Mouse (Mus musculus) lung, adult 2 months (tissue): Measurements from ENCODE around the gene Dnajc5.

Experiments used
- CTCF ChIP-seq: fragments of 200-500 bp; IDR thresholded peaks from 2 replicates; pipeline ENCODE4 v1.5.1; 2011; ENCODE audit warnings: mild to moderate bottlenecking, low read length, control low read depth; ENCODE audit not compliant: insufficient read depth
- POLR2A ChIP-seq: fragments of 200-500 bp; IDR thresholded peaks from 2 replicates; pipeline ENCODE4 v1.6.1; 2011; ENCODE audit warnings: low read depth, mild to moderate bottlenecking, control low read depth, low read length, borderline replicate concordance; ENCODE audit errors: extremely low read depth

DNA sequence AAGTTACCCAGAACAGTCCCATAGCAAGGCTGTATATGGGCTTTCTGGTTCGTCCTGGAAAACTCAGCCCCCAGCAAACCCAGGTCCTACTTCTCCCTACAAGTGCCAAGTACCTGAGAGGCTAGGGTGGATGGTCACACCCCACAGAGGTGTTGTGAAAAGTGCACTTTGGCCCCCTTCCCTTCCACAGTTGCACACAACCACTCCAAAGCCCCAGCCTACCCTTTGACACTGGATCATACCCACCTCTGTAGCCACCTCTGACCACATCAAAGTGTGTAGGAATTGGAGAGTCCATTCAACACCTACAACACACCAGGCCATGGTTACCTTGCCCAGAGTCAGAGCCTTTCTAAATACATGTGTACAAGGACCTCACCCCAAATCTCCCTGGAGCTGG lies 62.7 kb downstream of the Dnajc5 start:
- TF ChIP-seq CTCF (no peak), POLR2A (no peak)
